Mouse (Mus musculus): ENCODE data around the gene Esf1. TPM values are rescaled to one million over a fixed set of nuclear protein-coding genes. Genes with fewer than 3 reads are reported as not detected.
"Not testable (repeated sequence)": the region's sequence is repeated elsewhere in the genome, so short reads cannot be mapped to it uniquely, and the experiment has no call there.

Gene Esf1
- polyA plus RNA-seq, 1 experiment from 2014 or later: 24.5 TPM

- ATAC-seq (ENCODE audit: insufficient read depth, low FRiP score, low read depth): no peak
- Histone ChIP-seq H3K27me3 (replicated peaks) (no peaks in the 10 kb centered on the region), H3K36me3 (peaks cover 16% of the 10 kb centered on the region), H3K27ac (no peak overlapping the region), H3K4me3 (replicated peaks) (no peak overlapping the region), H3K9me3 (no peaks in the 10 kb centered on the region), H3K9ac (no peak overlapping the region), H3K4me2 (no peak overlapping the region), H3K4me1 (no peaks in the 10 kb centered on the region)
- 79% methylated on average over 3 of the region's 3 CpGs for WGBS
Observed at GRCm38 (mm10) chr2:140159186-140159730, 11.1 kb downstream of the Esf1 start.

GRCm38 (mm10) chr2:140151743-140152142, 18.6 kb downstream of the Esf1 start, which contains the start of gene Gm17374:
TSS of gene Gm17374 (plus strand) at chr2:140152043.
- H3K36me3 ChIP-seq: peaks cover 16% of the 10 kb centered on the region
- H3K27ac ChIP-seq; H3K4me2 ChIP-seq; H3K27me3 ChIP-seq (replicated peaks); ATAC-seq (ENCODE audit: insufficient read depth, low FRiP score, low read depth); H3K9ac ChIP-seq; H3K4me1 ChIP-seq; H3K9me3 ChIP-seq; H3K4me3 ChIP-seq (replicated peaks): not testable (repeated sequence)
- WGBS: 94% methylated on average over 4 of the region's 4 CpGs

- ATAC-seq (ENCODE audit: insufficient read depth, low FRiP score, low read depth): no peak
- no peak overlapping the region for H3K9ac ChIP-seq
- H3K4me1 ChIP-seq: no peaks in the 10 kb centered on the region
- H3K4me2 ChIP-seq: no peak overlapping the region
- no peak overlapping the region for H3K4me3 ChIP-seq (replicated peaks)
- no peaks in the 10 kb centered on the region for H3K9me3 ChIP-seq
- no peak overlapping the region for H3K27ac ChIP-seq
- peaks cover 24% of the 10 kb centered on the region for H3K36me3 ChIP-seq
- no peaks in the 10 kb centered on the region for H3K27me3 ChIP-seq (replicated peaks)
- 86% methylated on average over 2 of the region's 2 CpGs for WGBS
Observed at GRCm38 (mm10) chr2:140125516-140125915, 44.8 kb downstream of the Esf1 start.

- H3K4me3 ChIP-seq (replicated peaks): no peak overlapping the region
- no peaks in the 10 kb centered on the region for H3K9me3 ChIP-seq
- no peaks in the 10 kb centered on the region for H3K36me3 ChIP-seq
- H3K27ac ChIP-seq: no peak overlapping the region
- H3K27me3 ChIP-seq (replicated peaks): no peaks in the 10 kb centered on the region
- H3K4me1 ChIP-seq: no peaks in the 10 kb centered on the region
- no peak overlapping the region for H3K4me2 ChIP-seq
- no peak for ATAC-seq (ENCODE audit: insufficient read depth, low FRiP score, low read depth)
- H3K9ac ChIP-seq: no peak overlapping the region
- WGBS: 85% methylated on average over 8 of the region's 8 CpGs
Observed at GRCm38 (mm10) chr2:140113851-140114250, 56.5 kb downstream of the Esf1 start.

- H3K4me3 ChIP-seq (replicated peaks): no peak overlapping the region
- no peaks in the 10 kb centered on the region for H3K27me3 ChIP-seq (replicated peaks)
- H3K36me3 ChIP-seq: no peaks in the 10 kb centered on the region
- no peak overlapping the region for H3K4me2 ChIP-seq
- no peak overlapping the region for H3K9ac ChIP-seq
- no peaks in the 10 kb centered on the region for H3K9me3 ChIP-seq
- H3K27ac ChIP-seq: no peak overlapping the region
- 37% methylated on average over 1 of the region's 1 CpGs for WGBS
- no peaks in the 10 kb centered on the region for H3K4me1 ChIP-seq
- ATAC-seq (ENCODE audit: insufficient read depth, low FRiP score, low read depth): no peak
Observed at GRCm38 (mm10) chr2:140108945-140109344, 61.4 kb downstream of the Esf1 start.

GRCm38 (mm10) chr2:140107641-140108040, 62.7 kb downstream of the Esf1 start:
- no peak overlapping the region for H3K27ac ChIP-seq
- H3K4me2 ChIP-seq: no peak overlapping the region
- no peak overlapping the region for H3K4me3 ChIP-seq (replicated peaks)
- H3K9me3 ChIP-seq: no peaks in the 10 kb centered on the region
- ATAC-seq (ENCODE audit: insufficient read depth, low FRiP score, low read depth): no peak
- no peaks in the 10 kb centered on the region for H3K27me3 ChIP-seq (replicated peaks)
- H3K4me1 ChIP-seq: no peaks in the 10 kb centered on the region
- WGBS: 86% methylated on average over 4 of the region's 4 CpGs
- no peak overlapping the region for H3K9ac ChIP-seq
- no peaks in the 10 kb centered on the region for H3K36me3 ChIP-seq

GRCm38 (mm10) chr2:140104951-140105350, 65.4 kb downstream of the Esf1 start:
- no peak overlapping the region for H3K4me2 ChIP-seq
- no peaks in the 10 kb centered on the region for H3K4me1 ChIP-seq
- no peaks in the 10 kb centered on the region for H3K27me3 ChIP-seq (replicated peaks)
- no peak for ATAC-seq (ENCODE audit: insufficient read depth, low FRiP score, low read depth)
- H3K9ac ChIP-seq: no peak overlapping the region
- H3K4me3 ChIP-seq (replicated peaks): no peak overlapping the region
- no peaks in the 10 kb centered on the region for H3K36me3 ChIP-seq
- no peak overlapping the region for H3K27ac ChIP-seq
- WGBS: 56% methylated on average over 3 of the region's 3 CpGs
- no peaks in the 10 kb centered on the region for H3K9me3 ChIP-seq

- Histone ChIP-seq H3K9ac (no peak overlapping the region), H3K4me2 (no peak overlapping the region), H3K4me3 (replicated peaks) (no peak overlapping the region), H3K9me3 (no peaks in the 10 kb centered on the region), H3K4me1 (no peaks in the 10 kb centered on the region), H3K27ac (no peak overlapping the region), H3K27me3 (replicated peaks) (no peaks in the 10 kb centered on the region), H3K36me3 (no peaks in the 10 kb centered on the region)
- ATAC-seq (ENCODE audit: insufficient read depth, low FRiP score, low read depth): no peak
- 87% methylated on average over 3 of the region's 3 CpGs for WGBS
Observed at GRCm38 (mm10) chr2:140100551-140101474, 69.6 kb downstream of the Esf1 start.

- Histone ChIP-seq H3K4me1 (no peaks in the 10 kb centered on the region), H3K27me3 (replicated peaks) (no peaks in the 10 kb centered on the region), H3K4me3 (replicated peaks) (no peak overlapping the region), H3K9me3 (no peaks in the 10 kb centered on the region), H3K9ac (no peak overlapping the region), H3K4me2 (no peak overlapping the region), H3K27ac (no peak overlapping the region), H3K36me3 (no peaks in the 10 kb centered on the region)
- 68% methylated on average over 3 of the region's 3 CpGs for WGBS
- no peak for ATAC-seq (ENCODE audit: insufficient read depth, low FRiP score, low read depth)
Observed at GRCm38 (mm10) chr2:140099971-140100370, 70.4 kb downstream of the Esf1 start.

- no peak overlapping the region for H3K4me3 ChIP-seq (replicated peaks)
- no peaks in the 10 kb centered on the region for H3K4me1 ChIP-seq
- H3K27ac ChIP-seq: no peak overlapping the region
- no peaks in the 10 kb centered on the region for H3K36me3 ChIP-seq
- whole genome bisulfite sequencing: 66% methylated on average over 3 of the region's 3 CpGs
- H3K27me3 ChIP-seq (replicated peaks): no peaks in the 10 kb centered on the region
- no peak overlapping the region for H3K9ac ChIP-seq
- H3K9me3 ChIP-seq: no peaks in the 10 kb centered on the region
- no peak overlapping the region for H3K4me2 ChIP-seq
- ATAC-seq (ENCODE audit: insufficient read depth, low FRiP score, low read depth): peak; percentile 96
Observed at GRCm38 (mm10) chr2:140097131-140097591, 73.2 kb downstream of the Esf1 start.

GRCm38 (mm10) chr2:140096034-140096433, 74.3 kb downstream of the Esf1 start:
- no peak overlapping the region for H3K4me2 ChIP-seq
- H3K27ac ChIP-seq: no peak overlapping the region
- H3K9ac ChIP-seq: no peak overlapping the region
- H3K4me1 ChIP-seq: no peaks in the 10 kb centered on the region
- no peaks in the 10 kb centered on the region for H3K9me3 ChIP-seq
- no peaks in the 10 kb centered on the region for H3K36me3 ChIP-seq
- WGBS: 89% methylated on average over 5 of the region's 5 CpGs
- no peaks in the 10 kb centered on the region for H3K27me3 ChIP-seq (replicated peaks)
- H3K4me3 ChIP-seq (replicated peaks): no peak overlapping the region
- ATAC-seq (ENCODE audit: insufficient read depth, low FRiP score, low read depth): no peak

GRCm38 (mm10) chr2:140093433-140093832, 76.9 kb downstream of the Esf1 start:
- Histone ChIP-seq H3K9me3 (no peaks in the 10 kb centered on the region), H3K27ac (no peak overlapping the region), H3K4me3 (replicated peaks) (no peak overlapping the region), H3K36me3 (no peaks in the 10 kb centered on the region), H3K4me2 (no peak overlapping the region), H3K4me1 (no peaks in the 10 kb centered on the region), H3K27me3 (replicated peaks) (no peaks in the 10 kb centered on the region), H3K9ac (no peak overlapping the region)
- ATAC-seq (ENCODE audit: insufficient read depth, low FRiP score, low read depth): no peak
- 88% methylated on average over 5 of the region's 5 CpGs for WGBS

Data from stomach, embryonic 15.5 days (tissue).